Mouse (Mus musculus): ENCODE measurements at regions not wholly inside any gene's neighbourhood (a gene's known extent, or its start where the extent isn't known, plus 50 kb on each side); places are given as distances from the start of the nearest gene placed in this dataset.

DNA sequence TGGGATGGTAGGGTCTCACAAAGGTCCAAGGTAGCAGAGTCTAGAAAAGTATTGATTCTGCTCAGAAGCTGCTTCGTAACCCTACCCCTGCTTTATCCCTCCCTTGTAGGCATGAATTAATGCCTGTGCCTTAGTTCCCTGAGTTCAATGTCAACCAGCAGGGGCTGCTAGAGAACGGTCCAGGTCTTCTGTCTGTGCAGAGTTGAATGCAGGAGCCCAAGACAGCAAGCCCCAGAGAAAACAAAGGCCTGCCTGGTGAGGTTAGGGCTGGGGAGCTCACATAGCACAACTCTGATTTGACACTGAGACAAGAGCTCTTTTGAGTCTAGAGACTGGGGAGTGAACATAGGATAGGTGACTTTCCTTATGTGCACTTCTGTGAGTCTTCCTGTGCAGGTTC is 56.6 kb downstream of the Olig3 start:
- H3K4me3 ChIP-seq: no peak overlapping the region
- peaks cover 17% of the 10 kb centered on the region for H3K4me1 ChIP-seq
- no peak for DNase-seq (ENCODE audit: extremely low spot score, low spot score)
- H3K9me3 ChIP-seq: no peaks in the 10 kb centered on the region
- H3K36me3 ChIP-seq (replicated peaks): no peaks in the 10 kb centered on the region
- peaks cover 9% of the 10 kb centered on the region; the same call in 1 of the 2 replicates for H3K27me3 ChIP-seq (ENCODE audit: poor library complexity, severe bottlenecking)
- WGBS: 49% methylated on average over 2 of the region's 2 CpGs
- H3K27ac ChIP-seq: no peak overlapping the region

DNA sequence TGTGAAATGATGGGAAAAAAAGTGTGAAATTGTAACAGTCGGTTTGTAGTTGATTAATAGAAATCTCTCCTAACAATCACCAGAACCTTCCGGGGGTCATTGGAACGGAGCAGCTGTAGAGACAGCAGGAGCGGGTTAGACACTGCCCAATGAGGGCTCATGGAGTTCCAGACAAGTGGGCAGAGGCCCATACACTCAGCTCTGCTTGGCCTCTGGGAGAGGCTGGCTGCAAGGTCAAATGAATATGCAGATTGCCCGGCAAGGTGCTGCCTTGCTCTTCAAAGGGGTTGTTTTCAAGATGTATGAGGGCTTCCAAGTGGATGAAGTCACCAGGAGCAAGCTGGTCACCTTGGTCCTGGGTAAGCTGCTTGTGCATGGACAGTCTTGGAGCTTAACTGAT is 57.6 kb downstream of the Olig3 start:
- H3K4me3 ChIP-seq: no peak overlapping the region
- H3K9me3 ChIP-seq: no peaks in the 10 kb centered on the region
- 0 out of 2 replicates have a peak, but pooled peaks cover 4% of the 10 kb centered on the region for H3K27me3 ChIP-seq (ENCODE audit: poor library complexity, severe bottlenecking)
- DNase-seq (ENCODE audit: extremely low spot score, low spot score): no peak
- peaks cover 15% of the 10 kb centered on the region for H3K4me1 ChIP-seq
- H3K27ac ChIP-seq: no peak overlapping the region
- 59% methylated on average over 5 of the region's 5 CpGs for WGBS
- no peaks in the 10 kb centered on the region for H3K36me3 ChIP-seq (replicated peaks)

DNA sequence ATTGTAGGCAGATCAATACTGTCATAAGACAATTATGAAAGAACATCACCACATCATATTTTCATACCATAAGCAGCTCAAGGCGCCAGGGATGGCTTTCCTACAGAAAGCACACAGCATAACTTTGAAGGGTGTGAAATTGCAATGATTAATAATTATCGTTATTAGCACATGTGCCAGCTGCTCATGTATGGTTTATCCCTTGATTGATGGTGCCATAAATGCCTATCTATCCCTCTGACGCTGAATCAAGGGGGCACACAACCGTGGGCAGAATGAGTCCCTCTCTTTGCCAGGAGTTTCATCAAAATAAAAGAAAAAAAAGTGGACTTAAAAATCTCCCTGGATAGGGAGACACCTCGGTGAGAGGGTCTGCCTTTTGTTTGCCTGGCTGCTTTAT is 58.5 kb downstream of the Olig3 start:
- H3K27me3 ChIP-seq (ENCODE audit: poor library complexity, severe bottlenecking): 0 out of 2 replicates have a peak, but pooled peaks cover 4% of the 10 kb centered on the region
- H3K36me3 ChIP-seq (replicated peaks): no peaks in the 10 kb centered on the region
- no peak for DNase-seq (ENCODE audit: extremely low spot score, low spot score)
- peaks cover 15% of the 10 kb centered on the region for H3K4me1 ChIP-seq
- no peak overlapping the region for H3K4me3 ChIP-seq
- WGBS: 76% methylated on average over 5 of the region's 5 CpGs
- no peak overlapping the region for H3K27ac ChIP-seq
- no peaks in the 10 kb centered on the region for H3K9me3 ChIP-seq

DNA sequence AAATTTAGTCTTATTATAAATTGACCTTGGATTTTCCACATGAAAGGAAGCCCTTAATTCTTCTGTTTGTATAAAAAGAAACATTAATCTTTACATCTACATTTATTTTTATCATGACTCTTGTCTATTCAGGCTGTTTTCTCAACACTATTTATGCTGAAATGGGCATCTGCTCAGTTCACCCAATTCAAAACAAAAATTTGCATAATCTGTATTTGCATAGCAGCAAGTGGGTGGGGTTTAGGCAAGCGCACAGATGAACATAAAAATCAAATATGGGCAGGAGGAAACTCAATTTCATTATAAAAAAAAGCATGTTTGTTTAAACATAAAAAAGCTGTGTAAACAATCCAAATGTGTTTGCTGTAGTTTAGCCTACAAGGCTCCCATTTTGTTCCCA is 67.7 kb downstream of the Olig3 start:
- WGBS: 76% methylated on average over 1 of the region's 1 CpGs
- Histone ChIP-seq H3K36me3 (replicated peaks) (no peaks in the 10 kb centered on the region), H3K4me1 (no peaks in the 10 kb centered on the region), H3K4me3 (no peak overlapping the region), H3K9me3 (no peaks in the 10 kb centered on the region), H3K27ac (no peak overlapping the region), H3K27me3 (ENCODE audit: poor library complexity, severe bottlenecking) (no peaks in the 10 kb centered on the region)
- no peak for DNase-seq (ENCODE audit: extremely low spot score, low spot score)

DNA sequence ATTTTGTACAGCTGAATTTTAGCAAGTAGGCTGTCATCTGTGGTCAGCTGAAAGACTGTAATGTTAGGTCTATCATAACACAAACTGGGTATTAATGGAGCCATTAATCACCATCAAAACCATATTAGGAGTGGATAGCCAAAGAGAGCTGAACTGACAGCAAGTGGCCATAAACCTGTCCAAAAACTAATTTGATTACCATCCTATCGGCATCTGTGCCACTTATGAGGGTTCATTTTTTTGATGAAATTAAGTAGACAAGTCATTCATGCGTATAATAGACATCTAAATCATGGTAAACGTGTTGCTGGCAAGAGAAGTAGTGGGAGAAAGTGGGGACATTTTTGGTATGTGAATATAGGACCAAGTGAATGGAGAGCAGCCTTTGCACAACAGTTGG is 68.6 kb downstream of the Olig3 start:
- no peak overlapping the region for H3K4me3 ChIP-seq
- no peak overlapping the region for H3K27ac ChIP-seq
- no peak for DNase-seq (ENCODE audit: extremely low spot score, low spot score)
- H3K9me3 ChIP-seq: no peaks in the 10 kb centered on the region
- WGBS: 81% methylated on average over 3 of the region's 3 CpGs
- H3K4me1 ChIP-seq: no peaks in the 10 kb centered on the region
- no peaks in the 10 kb centered on the region for H3K36me3 ChIP-seq (replicated peaks)
- no peaks in the 10 kb centered on the region for H3K27me3 ChIP-seq (ENCODE audit: poor library complexity, severe bottlenecking)

DNA sequence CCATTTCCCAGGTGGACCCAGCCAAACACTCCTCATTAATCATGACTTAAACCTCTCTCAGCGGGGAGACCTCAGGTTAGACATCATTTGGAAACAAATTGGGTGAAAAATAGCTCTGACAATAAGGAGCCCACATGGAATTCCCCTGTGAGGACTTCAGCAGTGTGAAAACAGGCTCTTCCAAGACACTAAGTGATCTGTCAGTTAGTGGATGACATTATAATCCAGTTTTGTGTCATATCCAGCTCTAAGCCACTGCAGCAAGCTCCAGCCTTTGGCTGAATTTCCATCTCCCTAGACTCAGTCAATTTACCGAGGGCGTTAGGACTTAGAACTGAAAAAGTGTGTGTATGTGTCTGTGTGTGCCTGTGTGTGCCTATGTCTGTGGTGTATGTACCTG is 70.5 kb downstream of the Olig3 start:
- Histone ChIP-seq H3K27ac (no peak overlapping the region), H3K4me1 (no peaks in the 10 kb centered on the region), H3K4me3 (no peak overlapping the region), H3K27me3 (ENCODE audit: poor library complexity, severe bottlenecking) (no peaks in the 10 kb centered on the region), H3K9me3 (no peaks in the 10 kb centered on the region), H3K36me3 (replicated peaks) (no peaks in the 10 kb centered on the region)
- WGBS: 87% methylated on average over 3 of the region's 3 CpGs
- DNase-seq (ENCODE audit: extremely low spot score, low spot score): no peak

DNA sequence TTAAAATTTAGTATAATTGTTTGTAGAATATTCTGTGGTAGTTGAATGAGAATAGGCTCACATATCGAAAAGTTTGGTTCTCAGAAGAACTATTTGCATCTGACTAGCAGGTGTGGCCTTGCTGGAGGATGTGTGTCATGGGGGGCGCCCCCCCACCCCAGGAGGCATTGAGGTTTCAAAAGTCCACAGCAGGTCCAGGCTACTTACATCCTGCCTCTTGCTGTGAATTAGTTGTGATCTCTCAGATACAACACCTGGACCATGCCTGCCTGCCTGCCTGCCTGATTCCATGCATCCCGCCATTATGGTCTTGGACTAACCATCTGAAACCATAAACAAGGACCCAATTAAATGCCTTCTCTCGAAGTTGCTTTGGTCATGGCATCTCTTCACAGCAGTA is 76.2 kb downstream of the Olig3 start:
- 86% methylated on average over 4 of the region's 4 CpGs for WGBS

DNA sequence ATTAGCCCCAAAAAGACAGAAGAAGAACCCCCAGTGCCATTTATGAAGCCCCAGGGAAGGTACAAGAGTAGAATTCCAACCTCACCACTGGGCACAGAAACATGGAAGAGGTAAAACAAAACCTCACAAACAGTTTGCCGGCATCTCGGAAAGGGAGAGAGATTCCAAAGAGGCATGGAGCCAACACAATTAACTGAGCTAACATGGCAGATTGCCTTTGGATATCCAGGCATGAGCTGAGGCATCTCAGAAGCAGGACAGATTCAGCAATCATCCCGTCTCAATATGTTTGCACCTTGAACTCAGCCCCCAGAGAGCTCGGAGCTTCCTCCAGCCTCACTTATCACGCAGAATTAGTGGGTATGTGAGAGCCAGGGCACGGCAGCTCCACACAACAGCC is 78.3 kb downstream of the Olig3 start:
- 89% methylated on average over 6 of the region's 6 CpGs for WGBS
- Histone ChIP-seq H3K36me3 (replicated peaks) (no peaks in the 10 kb centered on the region), H3K27ac (no peak overlapping the region), H3K9me3 (no peaks in the 10 kb centered on the region), H3K4me1 (no peaks in the 10 kb centered on the region), H3K4me3 (no peak overlapping the region), H3K27me3 (ENCODE audit: poor library complexity, severe bottlenecking) (peaks cover 17% of the 10 kb centered on the region)
- no peak for DNase-seq (ENCODE audit: extremely low spot score, low spot score)

More for the DNA sequence above, 76.2 kb downstream of the Olig3 start:
- Histone ChIP-seq H3K4me1 (no peaks in the 10 kb centered on the region), H3K36me3 (replicated peaks) (no peaks in the 10 kb centered on the region), H3K27me3 (ENCODE audit: poor library complexity, severe bottlenecking) (peaks cover 5% of the 10 kb centered on the region; the same call in 1 of the 2 replicates), H3K9me3 (no peaks in the 10 kb centered on the region), H3K27ac (no peak overlapping the region), H3K4me3 (no peak overlapping the region)
- DNase-seq (ENCODE audit: extremely low spot score, low spot score): no peak

DNA sequence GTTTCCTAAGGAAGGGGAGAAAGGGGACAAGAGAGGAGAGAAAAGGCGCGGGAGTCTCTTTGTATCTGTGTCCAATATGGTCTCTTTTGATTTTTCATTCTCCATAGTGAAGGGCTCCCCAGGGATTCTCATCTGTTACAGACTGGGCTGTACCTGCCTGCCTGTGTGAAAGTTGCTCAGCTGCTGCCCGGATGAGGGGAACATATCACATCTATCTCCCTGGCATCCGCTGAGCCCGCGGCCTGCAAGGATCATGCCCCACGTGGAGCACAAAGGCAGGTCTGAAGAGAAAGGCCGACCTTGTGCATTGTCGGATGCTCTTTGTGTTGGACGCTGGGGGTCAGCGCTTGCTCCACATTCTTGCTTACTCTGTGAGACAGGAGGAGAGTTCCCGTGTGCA is 85.5 kb downstream of the Olig3 start:
- Histone ChIP-seq H3K27ac (peak overlapping the region; percentile 25; the same call in 1 of the 2 replicates), H3K27me3 (ENCODE audit: poor library complexity, severe bottlenecking) (peaks cover 81% of the 10 kb centered on the region), H3K4me1 (peaks cover 19% of the 10 kb centered on the region), H3K36me3 (replicated peaks) (no peaks in the 10 kb centered on the region), H3K9me3 (no peaks in the 10 kb centered on the region), H3K4me3 (no peak overlapping the region)
- peak; percentile 27 for DNase-seq (ENCODE audit: extremely low spot score, low spot score)
- 33% methylated on average over 12 of the region's 12 CpGs for whole genome bisulfite sequencing

DNA sequence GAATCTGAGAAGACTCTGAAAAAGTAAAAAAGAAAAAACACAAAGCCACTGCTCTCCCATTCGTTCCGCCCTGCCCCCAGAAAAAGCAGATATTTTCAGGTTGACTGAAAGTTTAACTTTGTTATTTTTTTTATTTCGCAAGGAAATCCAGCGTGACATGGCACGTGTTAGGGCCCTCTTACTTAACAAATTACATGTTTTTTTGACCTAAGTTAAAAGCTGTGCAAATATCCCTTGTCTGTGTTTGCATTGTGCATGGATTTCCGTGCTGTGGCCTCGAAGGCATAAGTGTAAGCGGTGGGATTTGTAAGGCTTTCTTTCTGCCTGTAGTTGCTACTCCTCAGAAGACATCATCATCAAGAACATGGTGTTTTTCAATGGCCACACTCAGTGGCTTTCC is 87.2 kb downstream of the Olig3 start:
- Histone ChIP-seq H3K9me3 (no peaks in the 10 kb centered on the region), H3K27ac (no peak overlapping the region), H3K4me3 (no peak overlapping the region), H3K36me3 (replicated peaks) (no peaks in the 10 kb centered on the region), H3K4me1 (peaks cover 19% of the 10 kb centered on the region), H3K27me3 (ENCODE audit: poor library complexity, severe bottlenecking) (peaks cover 78% of the 10 kb centered on the region)
- no peak for DNase-seq (ENCODE audit: extremely low spot score, low spot score)
- WGBS: 55% methylated on average over 8 of the region's 8 CpGs

DNA sequence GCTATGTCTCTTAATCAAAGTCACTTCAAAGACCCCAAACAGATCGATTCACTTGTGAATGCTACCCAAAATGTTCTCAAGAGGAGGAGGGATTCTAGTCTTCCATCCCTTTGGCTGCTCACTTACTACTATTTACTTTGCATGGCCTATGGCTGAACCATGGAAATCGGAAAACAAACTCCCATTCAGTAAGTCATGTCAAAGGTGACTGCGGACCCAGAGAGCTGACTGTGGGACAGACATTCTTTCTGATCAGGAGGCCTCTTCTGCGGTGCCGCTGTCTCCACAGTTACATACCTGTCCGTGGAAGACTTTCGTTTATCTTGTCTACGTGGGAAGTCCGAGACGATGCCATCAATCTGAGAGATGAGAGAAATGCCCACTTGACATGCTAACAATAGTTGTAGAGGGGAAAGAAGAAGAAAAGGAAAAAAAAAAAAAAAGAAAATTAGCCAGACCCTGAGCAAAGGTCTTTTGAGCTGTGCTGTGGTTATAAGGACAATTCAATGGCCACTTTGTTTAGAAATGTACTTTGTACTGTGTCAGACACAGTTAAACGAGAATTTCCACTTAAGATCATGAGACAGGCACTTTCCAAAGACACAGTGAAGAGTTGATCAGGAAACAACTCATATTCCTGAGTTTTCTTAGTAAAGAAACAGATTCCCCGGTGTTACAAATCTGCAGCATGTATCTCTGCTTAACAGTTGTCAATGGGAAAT is 92.7 kb downstream of the Olig3 start:
- 66% methylated on average over 12 of the region's 12 CpGs for WGBS
- peaks cover 74% of the 10 kb centered on the region for H3K27me3 ChIP-seq (ENCODE audit: poor library complexity, severe bottlenecking)

DNA sequence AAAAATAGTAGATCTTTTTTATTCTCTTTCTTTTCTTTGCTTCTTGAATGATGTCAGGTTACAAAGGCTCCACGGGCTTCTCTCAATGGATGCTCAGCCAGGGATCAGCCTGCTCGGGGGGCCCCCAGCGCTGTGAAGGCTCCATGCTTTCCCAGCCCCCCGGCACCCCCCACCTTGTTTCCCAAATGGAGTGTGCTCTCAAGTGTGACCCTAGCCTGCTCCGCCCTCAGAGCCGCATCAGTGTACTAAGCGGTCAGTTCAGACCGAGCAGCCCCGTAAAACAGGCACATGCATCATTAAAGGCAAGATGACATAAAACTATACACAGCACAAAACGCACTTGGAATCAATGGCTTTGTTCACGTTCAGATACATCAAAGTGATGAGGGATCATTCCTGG is 102.7 kb downstream of the Olig3 start:
- no peak for DNase-seq (ENCODE audit: extremely low spot score, low spot score)
- 49% methylated on average over 11 of the region's 11 CpGs for whole genome bisulfite sequencing
- Histone ChIP-seq H3K27ac (no peak overlapping the region), H3K4me1 (peaks cover 7% of the 10 kb centered on the region), H3K4me3 (no peak overlapping the region; the same call in 1 of the 2 replicates), H3K27me3 (ENCODE audit: poor library complexity, severe bottlenecking) (peaks cover 66% of the 10 kb centered on the region), H3K9me3 (no peaks in the 10 kb centered on the region), H3K36me3 (replicated peaks) (no peaks in the 10 kb centered on the region)

More for the DNA sequence above, 92.7 kb downstream of the Olig3 start:
- no peak for DNase-seq (ENCODE audit: extremely low spot score, low spot score)
- 0 out of 2 replicates have a peak, but pooled peaks cover 3% of the 10 kb centered on the region for H3K4me1 ChIP-seq
- no peak overlapping the region for H3K4me3 ChIP-seq
- no peak overlapping the region for H3K27ac ChIP-seq
- H3K36me3 ChIP-seq (replicated peaks): no peaks in the 10 kb centered on the region
- no peaks in the 10 kb centered on the region for H3K9me3 ChIP-seq

DNA sequence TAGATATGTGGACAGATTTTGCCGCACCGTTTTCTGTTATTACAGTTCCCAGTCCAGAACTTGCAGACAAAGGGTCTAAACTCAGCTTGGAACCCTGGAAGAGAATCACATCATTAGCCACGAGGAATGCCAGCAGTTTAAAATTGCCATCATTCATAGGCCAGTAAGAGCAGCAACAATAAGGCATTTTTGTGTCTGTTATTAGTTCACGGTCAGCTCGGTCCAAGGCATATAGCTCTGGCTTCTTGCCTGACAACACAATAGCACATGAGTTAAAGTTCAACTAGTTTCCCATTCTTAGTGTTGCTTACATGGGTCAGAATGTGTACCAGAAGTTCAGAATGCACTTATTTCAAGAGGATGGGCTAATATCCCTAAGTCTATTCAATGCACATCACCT is 103.4 kb downstream of the Olig3 start:
- Histone ChIP-seq H3K4me3 (no peak overlapping the region), H3K36me3 (replicated peaks) (no peaks in the 10 kb centered on the region), H3K4me1 (peaks cover 11% of the 10 kb centered on the region), H3K27ac (no peak overlapping the region), H3K9me3 (no peaks in the 10 kb centered on the region), H3K27me3 (ENCODE audit: poor library complexity, severe bottlenecking) (peaks cover 60% of the 10 kb centered on the region)
- 85% methylated on average over 5 of the region's 5 CpGs for WGBS
- no peak for DNase-seq (ENCODE audit: extremely low spot score, low spot score)
